Mouse (Mus musculus) small intestine, adult 2 months (tissue): Measurements from ENCODE around the gene Bhlha15.

Experiments used
- CTCF ChIP-seq: fragments of 200-500 bp; IDR thresholded peaks from 2 replicates; pipeline ENCODE4 v1.5.1; 2012; ENCODE audit warnings: low read depth, mild to moderate bottlenecking, control low read depth, inconsistent platforms, low read length, moderate library complexity, mixed read lengths; ENCODE audit not compliant: insufficient replicate concordance, insufficient read length; ENCODE audit errors: extremely low read depth
- POLR2A ChIP-seq: fragments of 200-500 bp; IDR thresholded peaks from 2 replicates; pipeline ENCODE4 v1.6.1; 2012; ENCODE audit warnings: low read depth, mild to moderate bottlenecking, control low read depth, inconsistent platforms, low read length, moderate library complexity

DNA sequence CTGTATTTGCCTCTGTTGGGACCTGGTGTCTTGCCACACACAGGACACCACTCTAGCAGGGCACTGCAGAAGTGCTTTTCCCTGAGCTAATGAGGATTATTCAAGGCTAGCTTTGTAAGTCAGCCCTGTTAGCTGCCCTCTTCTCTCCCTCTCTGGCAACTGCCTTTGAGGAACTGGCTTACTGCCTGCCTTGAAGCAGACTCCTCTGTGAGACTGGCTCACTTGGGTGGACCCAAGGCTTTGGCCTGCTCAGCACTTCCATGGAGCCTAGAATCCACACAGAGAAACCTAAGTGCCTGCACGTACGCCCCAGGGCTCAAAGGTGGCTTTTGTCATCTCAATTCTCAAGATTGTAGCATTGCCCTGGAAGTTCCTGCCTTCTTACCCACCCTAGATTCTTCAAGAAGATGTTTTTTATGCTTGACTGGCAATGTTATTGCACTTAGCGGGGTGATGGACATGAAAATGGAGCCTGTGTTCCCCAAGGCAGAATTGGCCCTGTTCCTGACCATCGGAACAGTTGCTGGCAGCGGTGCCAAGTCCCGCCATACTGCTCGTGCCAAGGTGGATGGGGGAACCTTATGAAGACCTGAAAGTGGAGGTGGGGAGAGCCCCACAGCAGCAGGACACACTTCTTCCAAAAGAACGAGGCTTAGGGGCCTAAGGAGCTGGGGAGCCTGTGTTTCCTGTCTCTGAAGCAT lies 20.7 kb upstream of the Bhlha15 start:
- TF ChIP-seq CTCF (no peak), POLR2A (no peak)
